In the genomic region with DNA sequence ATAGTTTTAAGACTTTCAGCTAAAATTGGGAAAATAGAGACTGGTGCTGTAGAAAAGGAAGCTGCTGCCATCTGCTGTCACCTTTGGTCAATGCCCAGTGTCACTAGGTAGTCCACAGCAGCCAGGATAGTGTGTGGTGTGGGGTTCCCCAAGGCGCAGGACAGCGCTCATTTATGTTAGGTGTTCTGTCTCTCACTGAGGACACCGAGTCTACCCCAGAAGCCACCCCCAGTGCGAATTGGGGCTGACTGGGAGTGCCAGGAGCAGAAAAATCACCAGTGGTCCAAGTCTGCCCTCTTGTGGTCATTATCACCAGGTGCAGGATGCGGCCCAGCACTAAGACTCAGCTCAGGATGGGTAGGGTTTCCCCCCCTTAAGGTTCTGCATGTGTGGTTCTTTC, we compare ENCODE assay signal across 8 mouse cellular contexts. TPM values are rescaled to one million over a fixed set of nuclear protein-coding genes. Genes with fewer than 3 reads are reported as not detected.
DNase-seq lines count a peak whose midpoint lies in the region; ATAC-seq and TF ChIP-seq lines count a peak whose summit lies in the region.

No protein-coding gene starts in this region.

- H3K4me3 ChIP-seq in cerebellum, adult 2 months (replicated peaks; ENCODE audit: insufficient read depth, low read depth, low read length) = no peak overlapping the region
- no peak overlapping the region for H3K4me3 ChIP-seq in hindbrain, embryonic 11.5 days (ENCODE audit: low read depth, low read length)
- no peak overlapping the region for H3K4me3 ChIP-seq in lung, postnatal 0 days (ENCODE audit: low read depth, low read length)

- no peak overlapping the region for H3K27ac ChIP-seq in cerebellum, adult 2 months (ENCODE audit: insufficient read depth, low read length)
- H3K27ac ChIP-seq in hindbrain, embryonic 11.5 days (ENCODE audit: low read depth, low read length) = no peak overlapping the region
- H3K27ac ChIP-seq in lung, postnatal 0 days (ENCODE audit: low read length) = no peak overlapping the region

- H3K4me2 ChIP-seq in hindbrain, embryonic 11.5 days (replicated peaks; ENCODE audit: low read depth, low read length) = no peak overlapping the region
- no peak overlapping the region; the same call in 1 of the 2 replicates for H3K4me2 ChIP-seq in lung, postnatal 0 days (replicated peaks; ENCODE audit: low read depth, low read length)

- no peaks in the 10 kb centered on the region for H3K27me3 ChIP-seq in cerebellum, adult 2 months (ENCODE audit: control insufficient read depth, insufficient read depth, low read length)
- H3K27me3 ChIP-seq in hindbrain, embryonic 11.5 days (ENCODE audit: control insufficient read depth, insufficient read depth, low read length) = no peaks in the 10 kb centered on the region
- H3K27me3 ChIP-seq in lung, postnatal 0 days (replicated peaks; ENCODE audit: insufficient read depth, low read length) = no peaks in the 10 kb centered on the region

- TF ChIP-seq EP300 in lung, postnatal 0 days (IDR thresholded peaks at IDR 0.05) = no peak

- H3K9ac ChIP-seq in hindbrain, embryonic 11.5 days (ENCODE audit: low read depth, low read length) = no peak overlapping the region
- no peak overlapping the region for H3K9ac ChIP-seq in lung, postnatal 0 days (replicated peaks; ENCODE audit: low read depth)

- peak; percentile 84 for TF ChIP-seq CTCF in cerebellum, adult 2 months (IDR thresholded peaks at IDR 0.05; ENCODE audit: borderline replicate concordance, insufficient read depth, low read depth, low read length)
- peak; percentile 88 for TF ChIP-seq CTCF in lung, postnatal 0 days (IDR thresholded peaks at IDR 0.05)

- DNase-seq in MN1 (ENCODE audit: low spot score) = peak; percentile 53
- peak; percentile 39 to 70 for DNase-seq in cerebellum, adult 2 months
- DNase-seq in frontal cortex, postnatal 10 days (ENCODE audit: low spot score in 2 of 2) = peak; percentile 19 to 40
- DNase-seq in hindbrain, embryonic 11.5 days (ENCODE audit: low spot score) = peak; percentile 70
- DNase-seq in layer of hippocampus, adult 9-10 months (ENCODE audit: low spot score) = peak; percentile 61
- peak; percentile 71 for DNase-seq in lung, postnatal 0 days (ENCODE audit: low spot score)
- DNase-seq in ovary, postnatal 10 days (ENCODE audit: low spot score) = peak; percentile 25
- DNase-seq in thymus, postnatal 0 days (ENCODE audit: low spot score) = peak; percentile 61

- WGBS in cerebellum, adult 2 months = 9% methylated on average over 5 of the region's 5 CpGs
- 17% methylated on average over 5 of the region's 5 CpGs for WGBS in hindbrain, embryonic 11.5 days
- WGBS in lung, postnatal 0 days = 6% methylated on average over 5 of the region's 5 CpGs

- peak; percentile 92 for ATAC-seq in hindbrain, embryonic 11.5 days (ENCODE audit: low FRiP score)
- peak; percentile 78 for ATAC-seq in lung, postnatal 0 days

- H3K4me1 ChIP-seq in cerebellum, adult 2 months (ENCODE audit: control insufficient read depth, insufficient read depth, low read length) = no peaks in the 10 kb centered on the region
- no peaks in the 10 kb centered on the region for H3K4me1 ChIP-seq in hindbrain, embryonic 11.5 days (replicated peaks; ENCODE audit: control insufficient read depth, insufficient read depth, low read length)
- H3K4me1 ChIP-seq in lung, postnatal 0 days (ENCODE audit: insufficient read depth, low read depth, low read length) = no peaks in the 10 kb centered on the region

- H3K36me3 ChIP-seq in hindbrain, embryonic 11.5 days (ENCODE audit: control insufficient read depth, insufficient read depth, low read length) = no peaks in the 10 kb centered on the region
- H3K36me3 ChIP-seq in lung, postnatal 0 days (ENCODE audit: insufficient read depth, low read length) = no peaks in the 10 kb centered on the region

- no peaks in the 10 kb centered on the region for H3K9me3 ChIP-seq in hindbrain, embryonic 11.5 days (ENCODE audit: control insufficient read depth, low read length)
- H3K9me3 ChIP-seq in lung, postnatal 0 days (ENCODE audit: low read length) = no peaks in the 10 kb centered on the region

- TF ChIP-seq POLR2A in cerebellum, adult 2 months (IDR thresholded peaks at IDR 0.05; ENCODE audit: borderline replicate concordance, insufficient read depth, low read length) = no peak

RNA-seq across cellular contexts. Expression of a gene that starts 26.8 kb away (rescaled TPM):
- 1,975 and 2,220 TPM in 2 replicates for polyA plus RNA-seq in cerebellum, adult 2 months (2012; rRNA removed)
- polyA plus RNA-seq in hindbrain, embryonic 11.5 days (2014; fragmentation: Nextera tagmentation; extraction: Ambion mirVana) = 367 and 384 TPM in 2 replicates
- 755 and 866 TPM in 2 replicates for polyA plus RNA-seq in lung, postnatal 0 days (2015; fragmentation: Nextera tagmentation; extraction: Ambion mirVana)
- polyA plus RNA-seq in thymus, postnatal 0 days (2015; fragmentation: Nextera tagmentation; extraction: Ambion mirVana) = 603 and 634 TPM in 2 replicates

RNA-seq across cellular contexts. Expression of a gene that starts 37.4 kb away (rescaled TPM):
- polyA plus RNA-seq in cerebellum, adult 2 months (2012; rRNA removed) = not detected in 2 replicates
- polyA plus RNA-seq in hindbrain, embryonic 11.5 days (2014; fragmentation: Nextera tagmentation; extraction: Ambion mirVana) = not detected in 2 replicates
- polyA plus RNA-seq in lung, postnatal 0 days (2015; fragmentation: Nextera tagmentation; extraction: Ambion mirVana) = 0.94 and 1.5 TPM in 2 replicates
- polyA plus RNA-seq in thymus, postnatal 0 days (2015; fragmentation: Nextera tagmentation; extraction: Ambion mirVana) = 0.21 and 0.22 TPM in 2 replicates
